Comparison of ENCODE assay signal across 8 mouse cellular contexts in genomic region chr10:52419402-52419801, GRCm38 (mm10). TPM values are rescaled to one million over a fixed set of nuclear protein-coding genes. Genes with fewer than 3 reads are reported as not detected.
A peak's percentile ranks its signal among the peaks of the same experiment; 100 is the strongest.
DNase-seq lines count a peak whose midpoint lies in the region; ATAC-seq and TF ChIP-seq lines count a peak whose summit lies in the region.
"Had no signal": no experiment of that assay in that cellular context is flagged by ENCODE, and none has a peak within 500 bp of the region (broad histone marks: within the 10 kb centered on the region; RNA-seq: fewer than 3 reads in every experiment).

No protein-coding gene starts in this region.

- TF ChIP-seq EP300 in heart, postnatal 0 days (IDR thresholded peaks at IDR 0.05; ENCODE audit: low read depth) = 0 out of 2 replicates have a peak, but pooled peaks have one; percentile 34

- H3K9me3 ChIP-seq in heart, postnatal 0 days (replicated peaks; ENCODE audit: control insufficient read depth, low read length) = no peaks in the 10 kb centered on the region
- no peaks in the 10 kb centered on the region for H3K9me3 ChIP-seq in lung, embryonic 16.5 days (ENCODE audit: control insufficient read depth, low read length)

- no peak for ATAC-seq in heart, postnatal 0 days (ENCODE audit: insufficient read depth, low read depth)
- no peak for ATAC-seq in lung, embryonic 16.5 days (ENCODE audit: low read depth)

- DNase-seq in 416B (ENCODE audit: low read depth) (peak; percentile 38), adipocyte (ENCODE audit: low spot score) (peak; percentile 39)
- DNase-seq in heart, postnatal 0 days (ENCODE audit: low spot score) = no peak
- no peak for DNase-seq in frontal cortex, postnatal 36 days (ENCODE audit: low spot score in 2 of 2)
- DNase-seq in testis, postnatal 10 days (ENCODE audit: low spot score) = no peak
- DNase-seq in frontal cortex, postnatal 10 days (ENCODE audit: low spot score in 2 of 2) = no peak
- DNase-seq: layer of hippocampus, adult 9-11 months had no signal

- H3K4me1 ChIP-seq in heart, postnatal 0 days (ENCODE audit: control insufficient read depth, insufficient read depth) = peaks cover 38% of the 10 kb centered on the region
- H3K4me1 ChIP-seq in lung, embryonic 16.5 days (replicated peaks; ENCODE audit: control insufficient read depth, insufficient read depth, low read length) = peaks cover 16% of the 10 kb centered on the region

- H3K36me3 ChIP-seq in heart, postnatal 0 days (replicated peaks; ENCODE audit: control insufficient read depth, insufficient read depth, low read length) = no peaks in the 10 kb centered on the region
- peaks cover 2% of the 10 kb centered on the region; the same call in 1 of the 2 replicates for H3K36me3 ChIP-seq in lung, embryonic 16.5 days (ENCODE audit: control insufficient read depth, insufficient read depth, low read length)

- H3K27me3 ChIP-seq in heart, postnatal 0 days (ENCODE audit: control insufficient read depth, insufficient read depth, low read length) = no peaks in the 10 kb centered on the region
- no peaks in the 10 kb centered on the region for H3K27me3 ChIP-seq in lung, embryonic 16.5 days (ENCODE audit: control insufficient read depth, insufficient read depth, low read depth, low read length)

- peak overlapping the region; percentile 95 for H3K4me3 ChIP-seq in heart, postnatal 0 days (ENCODE audit: low read depth, low read length)
- H3K4me3 ChIP-seq in lung, embryonic 16.5 days (ENCODE audit: low read length) = peak overlapping the region; percentile 100; the same call in 1 of the 2 replicates

- H3K27ac ChIP-seq in heart, postnatal 0 days (ENCODE audit: low read depth) = peak overlapping the region; percentile 94
- no peak overlapping the region for H3K27ac ChIP-seq in lung, embryonic 16.5 days (ENCODE audit: low read length)

- WGBS in heart, postnatal 0 days = 54% methylated on average over 4 of the region's 4 CpGs
- WGBS in lung, embryonic 16.5 days = 61% methylated on average over 4 of the region's 4 CpGs

- no peak for TF ChIP-seq CTCF in heart, postnatal 0 days (IDR thresholded peaks at IDR 0.05; ENCODE audit: low read depth)

- peak overlapping the region; percentile 88 for H3K9ac ChIP-seq in heart, postnatal 0 days (replicated peaks; ENCODE audit: low read depth, low read length)
- no peak overlapping the region for H3K9ac ChIP-seq in lung, embryonic 16.5 days (ENCODE audit: low read length)

- peak overlapping the region; percentile 68 for H3K4me2 ChIP-seq in heart, postnatal 0 days (ENCODE audit: low read depth, low read length)
- H3K4me2 ChIP-seq in lung, embryonic 16.5 days (ENCODE audit: low read depth, low read length) = peak overlapping the region; percentile 87

RNA-seq across cellular contexts. Expression of gene Nus1, which starts 2.1 kb away (rescaled TPM):
- total RNA-seq in heart, postnatal 0 days (2014; rRNA removed; ENCODE audit: low replicate concordance) = 8.0 and 11.6 TPM in 2 replicates
- 6.5 and 7.2 TPM in 2 replicates for polyA plus RNA-seq in heart, postnatal 0 days (2015; fragmentation: Nextera tagmentation; extraction: Ambion mirVana)
- 7.9 and 10.3 TPM in 2 replicates for polyA plus RNA-seq in lung, embryonic 16.5 days (2015; fragmentation: Nextera tagmentation; extraction: Ambion mirVana)

RNA-seq across cellular contexts. Expression of gene Nepn, which starts 30.6 kb away (rescaled TPM):
- total RNA-seq in heart, postnatal 0 days (2014; rRNA removed; ENCODE audit: low replicate concordance) = not detected in 2 replicates
- polyA plus RNA-seq in heart, postnatal 0 days (2015; fragmentation: Nextera tagmentation; extraction: Ambion mirVana) = 0.10 TPM in 1 of 2 replicates, not detected in the other
- not detected in 2 replicates for polyA plus RNA-seq in lung, embryonic 16.5 days (2015; fragmentation: Nextera tagmentation; extraction: Ambion mirVana)

RNA-seq across cellular contexts. Expression of gene Gopc, which starts 37.5 kb away (rescaled TPM):
- total RNA-seq in heart, postnatal 0 days (2014; rRNA removed; ENCODE audit: low replicate concordance) = 7.4 and 8.1 TPM in 2 replicates
- polyA plus RNA-seq in heart, postnatal 0 days (2015; fragmentation: Nextera tagmentation; extraction: Ambion mirVana) = 9.2 and 10.1 TPM in 2 replicates
- polyA plus RNA-seq in lung, embryonic 16.5 days (2015; fragmentation: Nextera tagmentation; extraction: Ambion mirVana) = 19.8 and 20.2 TPM in 2 replicates

Comparison
In these comparisons a context has a peak if more than half of its experiments do, and no peak if none do; other contexts are left out.
1. DNase-seq: peak in 416B (single experiment) and adipocyte (single experiment); none in heart, postnatal 0 days (single experiment), frontal cortex, postnatal 36 days (0 of 2), testis, postnatal 10 days (single experiment) and frontal cortex, postnatal 10 days (0 of 2).